Mouse (Mus musculus) limb, embryonic 11.5 days (tissue): Measurements from ENCODE around the gene Usp35. TPM values are rescaled to one million over a fixed set of nuclear protein-coding genes. Genes with fewer than 3 reads are reported as not detected.

Source experiments
- ATAC-seq: fragments of 200-750 bp; cut with Nextera tagmentation; 2 replicates; pipeline ENCODE4 v1.8.0; 2017; ENCODE audit warnings: low read depth; ENCODE audit not compliant: insufficient number of reproducible peaks, low FRiP score, low TSS enrichment
- DNase-seq: peaks from one replicate; pipeline ENCODE4 v3.0.0-alpha.2; 2015; ENCODE audit warnings: low spot score
- H3K27ac ChIP-seq: fragments of 300-500 bp; sonication (generic); replicated peaks from 2 replicates; pipeline ENCODE4 v1.5.1; 2014; ENCODE audit warnings: low read depth, mild to moderate bottlenecking, low read length
- H3K27me3 ChIP-seq: fragments of 300-500 bp; sonication (generic); 2 replicates; pipeline ENCODE4 v1.6.1; 2014; ENCODE audit warnings: mild to moderate bottlenecking, low read length, mixed read lengths; ENCODE audit not compliant: control insufficient read depth, insufficient read depth
- H3K36me3 ChIP-seq: fragments of 300-500 bp; sonication (generic); 2 replicates; pipeline ENCODE4 v1.6.1; 2014; ENCODE audit warnings: mild to moderate bottlenecking, low read length, moderate library complexity, mixed read lengths; ENCODE audit not compliant: control insufficient read depth, insufficient read depth
- H3K4me1 ChIP-seq: fragments of 300-500 bp; sonication (generic); 2 replicates; pipeline ENCODE4 v1.6.1; 2014; ENCODE audit warnings: low read length, mixed read lengths; ENCODE audit not compliant: control insufficient read depth, insufficient read depth
- H3K4me2 ChIP-seq: fragments of 300-500 bp; sonication (generic); 2 replicates; pipeline ENCODE4 v1.6.1; 2014; ENCODE audit warnings: low read depth, mild to moderate bottlenecking, moderate library complexity; ENCODE audit not compliant: severe bottlenecking
- H3K4me3 ChIP-seq: fragments of 300-500 bp; sonication (generic); 2 replicates; pipeline ENCODE4 v1.5.1; 2014; ENCODE audit warnings: low read depth, low read length
- H3K9ac ChIP-seq: fragments of 300-500 bp; sonication (generic); 2 replicates; pipeline ENCODE4 v1.6.1; 2014; ENCODE audit warnings: mild to moderate bottlenecking, low read length
- H3K9me3 ChIP-seq: fragments of 300-500 bp; sonication (generic); 2 replicates; pipeline ENCODE4 v1.6.1; 2016; ENCODE audit warnings: low read length; ENCODE audit not compliant: control insufficient read depth
- WGBS: fragments of 180-500 bp; shearing (Covaris S2); extraction: QIAGEN DNeasy Blood & Tissue Kit; methylation state at CpG from one replicate; pipeline ENCODE4 v1.1.7; 2014; 5-methylcytosine and 5-hydroxymethylcytosine counted together
- polyA plus RNA-seq: library from polyadenylated mRNA; unstranded; fragments of >200 nt; fragmentation: Nextera tagmentation; extraction: Ambion mirVana; gene quantifications from 2 replicates; pipeline ENCODE4 v1.2.1, GENCODE M21; 2014

Usp35 gene
- polyA plus RNA-seq, 1 experiment from 2014 or later = 2.5 TPM

GRCm38 (mm10) chr7:97314646-97315045 lies 17.2 kb downstream of the Usp35 start:
- no peak for ATAC-seq
- no peak overlapping the region for H3K9ac ChIP-seq
- no peaks in the 10 kb centered on the region for H3K27me3 ChIP-seq
- no peaks in the 10 kb centered on the region for H3K9me3 ChIP-seq
- H3K36me3 ChIP-seq = no peaks in the 10 kb centered on the region
- H3K4me3 ChIP-seq = no peak overlapping the region
- H3K4me2 ChIP-seq = no peak overlapping the region
- no peak overlapping the region for H3K27ac ChIP-seq
- 75% methylated on average over 5 of the region's 5 CpGs for WGBS
- no peak for DNase-seq
- H3K4me1 ChIP-seq = no peaks in the 10 kb centered on the region

GRCm38 (mm10) chr7:97313364-97313995 lies 18.3 kb downstream of the Usp35 start:
- H3K9me3 ChIP-seq = no peaks in the 10 kb centered on the region
- no peak overlapping the region for H3K4me3 ChIP-seq
- no peak overlapping the region for H3K27ac ChIP-seq
- WGBS = 81% methylated on average over 7 of the region's 7 CpGs
- no peak for ATAC-seq
- no peaks in the 10 kb centered on the region for H3K27me3 ChIP-seq
- H3K4me2 ChIP-seq = no peak overlapping the region
- H3K36me3 ChIP-seq = no peaks in the 10 kb centered on the region
- H3K9ac ChIP-seq = no peak overlapping the region
- no peak for DNase-seq
- H3K4me1 ChIP-seq = no peaks in the 10 kb centered on the region

GRCm38 (mm10) chr7:97312856-97313255 lies 19.0 kb downstream of the Usp35 start:
- no peaks in the 10 kb centered on the region for H3K27me3 ChIP-seq
- no peak overlapping the region for H3K4me3 ChIP-seq
- no peak for ATAC-seq
- H3K9ac ChIP-seq = no peak overlapping the region
- H3K27ac ChIP-seq = no peak overlapping the region
- no peaks in the 10 kb centered on the region for H3K4me1 ChIP-seq
- H3K4me2 ChIP-seq = no peak overlapping the region
- no peak for DNase-seq
- 91% methylated on average over 6 of the region's 6 CpGs for WGBS
- no peaks in the 10 kb centered on the region for H3K9me3 ChIP-seq
- H3K36me3 ChIP-seq = no peaks in the 10 kb centered on the region

- no peak overlapping the region for H3K4me3 ChIP-seq
- H3K4me1 ChIP-seq = no peaks in the 10 kb centered on the region
- no peaks in the 10 kb centered on the region for H3K27me3 ChIP-seq
- WGBS = 88% methylated on average over 17 of the region's 17 CpGs
- no peak overlapping the region for H3K9ac ChIP-seq
- DNase-seq = no peak
- ATAC-seq = no peak
- no peak overlapping the region for H3K27ac ChIP-seq
- H3K4me2 ChIP-seq = no peak overlapping the region
- no peaks in the 10 kb centered on the region for H3K36me3 ChIP-seq
- no peaks in the 10 kb centered on the region for H3K9me3 ChIP-seq
Observed at GRCm38 (mm10) chr7:97312196-97312595, 19.6 kb downstream of the Usp35 start.

- no peak for ATAC-seq
- DNase-seq = no peak
- no peaks in the 10 kb centered on the region for H3K4me1 ChIP-seq
- H3K36me3 ChIP-seq = no peaks in the 10 kb centered on the region
- H3K9me3 ChIP-seq = no peaks in the 10 kb centered on the region
- WGBS = 90% methylated on average over 14 of the region's 14 CpGs
- no peak overlapping the region for H3K4me3 ChIP-seq
- no peak overlapping the region for H3K9ac ChIP-seq
- no peak overlapping the region for H3K27ac ChIP-seq
- H3K27me3 ChIP-seq = no peaks in the 10 kb centered on the region
- H3K4me2 ChIP-seq = no peak overlapping the region
Observed at GRCm38 (mm10) chr7:97311620-97312019, 20.2 kb downstream of the Usp35 start.

- Histone ChIP-seq H3K4me2 (no peak overlapping the region), H3K9me3 (no peaks in the 10 kb centered on the region), H3K27ac (no peak overlapping the region), H3K4me3 (no peak overlapping the region), H3K27me3 (no peaks in the 10 kb centered on the region), H3K36me3 (no peaks in the 10 kb centered on the region; the same call in 1 of the 2 replicates), H3K9ac (no peak overlapping the region), H3K4me1 (no peaks in the 10 kb centered on the region)
- WGBS = 89% methylated on average over 3 of the region's 3 CpGs
- ATAC-seq = no peak
- DNase-seq = no peak
Observed at GRCm38 (mm10) chr7:97310341-97310635, 21.5 kb downstream of the Usp35 start.

GRCm38 (mm10) chr7:97309461-97310340 lies 22.1 kb downstream of the Usp35 start:
- WGBS = 77% methylated on average over 4 of the region's 4 CpGs
- Histone ChIP-seq H3K36me3 (no peaks in the 10 kb centered on the region; the same call in 1 of the 2 replicates), H3K4me1 (no peaks in the 10 kb centered on the region), H3K9ac (no peak overlapping the region), H3K4me2 (no peak overlapping the region), H3K4me3 (no peak overlapping the region), H3K9me3 (no peaks in the 10 kb centered on the region), H3K27me3 (no peaks in the 10 kb centered on the region), H3K27ac (no peak overlapping the region)
- ATAC-seq (no peak), DNase-seq (no peak)

GRCm38 (mm10) chr7:97307546-97307945 lies 24.3 kb downstream of the Usp35 start:
- WGBS = 82% methylated on average over 1 of the region's 1 CpGs
- ATAC-seq = no peak
- DNase-seq = peak; percentile 14
- Histone ChIP-seq H3K4me1 (no peaks in the 10 kb centered on the region), H3K27ac (no peak overlapping the region), H3K27me3 (no peaks in the 10 kb centered on the region), H3K36me3 (no peaks in the 10 kb centered on the region; the same call in 1 of the 2 replicates), H3K9me3 (no peaks in the 10 kb centered on the region), H3K9ac (no peak overlapping the region), H3K4me3 (no peak overlapping the region), H3K4me2 (no peak overlapping the region)
